Mouse (Mus musculus) layer of hippocampus, adult 2 months (tissue): Measurements from ENCODE around the gene P2rx6. TPM values are rescaled to one million over a fixed set of nuclear protein-coding genes. Genes with fewer than 3 reads are reported as not detected.
"Not testable (repeated sequence)": the region's sequence is repeated elsewhere in the genome, so short reads cannot be mapped to it uniquely, and the experiment has no call there.

Experiments used
- DNase-seq, 2 experiments: peaks; one replicate each; pipeline ENCODE4 v3.0.0; 2022; ENCODE audit warnings: low spot score in 2 of 2
- H3K27ac ChIP-seq: fragments of 200-600 bp; 2 replicates; pipeline ENCODE4 v1.8.1; 2022
- H3K4me3 ChIP-seq: fragments of 200-600 bp; 2 replicates; pipeline ENCODE4 v1.8.1; 2022; ENCODE audit warnings: mild to moderate bottlenecking
- CTCF ChIP-seq: fragments of 200-600 bp; conservative IDR thresholded peaks from 2 replicates; pipeline ENCODE4 v1.8.1; 2022; ENCODE audit warnings: antibody characterized with exemption, mild to moderate bottlenecking, moderate library complexity
- total RNA-seq, 2 experiments: library from RNA; stranded (reverse); gene quantifications; 2 replicates each; pipeline ENCODE4 v1.2.3; 2021

P2rx6 gene
- total RNA-seq, 2 experiments from 2014 or later: 0.95 to 1.4 TPM

- no peak for DNase-seq
- no peak for TF ChIP-seq CTCF
- no peak overlapping the region for H3K27ac ChIP-seq
- no peak overlapping the region for H3K4me3 ChIP-seq
Observed at GRCm38 (mm10) chr16:17552837-17553236, 8.8 kb upstream of the P2rx6 start.

- Histone ChIP-seq H3K27ac (no peak overlapping the region), H3K4me3 (no peak overlapping the region)
- no peak for DNase-seq
- TF ChIP-seq CTCF: no peak
Observed at GRCm38 (mm10) chr16:17553910-17554685, 7.6 kb upstream of the P2rx6 start.

- not testable (repeated sequence) for H3K4me3 ChIP-seq, DNase-seq, H3K27ac ChIP-seq
Observed at GRCm38 (mm10) chr16:17554702-17555101, 7.0 kb upstream of the P2rx6 start.

- DNase-seq: no peak
- no peak for TF ChIP-seq CTCF
- no peak overlapping the region for H3K27ac ChIP-seq
- H3K4me3 ChIP-seq: no peak overlapping the region
Observed at GRCm38 (mm10) chr16:17556180-17556579, 5.5 kb upstream of the P2rx6 start.

- DNase-seq: no peak
- H3K4me3 ChIP-seq: no peak overlapping the region
- no peak overlapping the region for H3K27ac ChIP-seq
- TF ChIP-seq CTCF: no peak
Observed at GRCm38 (mm10) chr16:17556907-17557306, 4.8 kb upstream of the P2rx6 start.

GRCm38 (mm10) chr16:17557947-17558480, 3.7 kb upstream of the P2rx6 start:
- no peak overlapping the region for H3K4me3 ChIP-seq
- peak; percentile 99 for TF ChIP-seq CTCF
- DNase-seq: peak; percentile 72 to 87
- H3K27ac ChIP-seq: no peak overlapping the region

GRCm38 (mm10) chr16:17558811-17559210, 2.9 kb upstream of the P2rx6 start:
- DNase-seq: no peak
- H3K27ac ChIP-seq: no peak overlapping the region
- no peak for TF ChIP-seq CTCF

GRCm38 (mm10) chr16:17559396-17560027, 2.2 kb upstream of the P2rx6 start:
- Histone ChIP-seq H3K4me3 (no peak overlapping the region), H3K27ac (no peak overlapping the region)
- TF ChIP-seq CTCF: no peak
- no peak for DNase-seq

More at GRCm38 (mm10) chr16:17558811-17559210, 2.9 kb upstream of the P2rx6 start:
- H3K4me3 ChIP-seq: no peak overlapping the region

GRCm38 (mm10) chr16:17561128-17561750, 446 bp upstream of the P2rx6 start, which contains the start of gene Lrrc74b:
TSS of gene Lrrc74b (minus strand) at chr16:17561247.
- Histone ChIP-seq H3K4me3 (peak within 1 kb of the TSS; percentile 48), H3K27ac (peak within 1 kb of the TSS; percentile 70)
- DNase-seq: no peak
- 0 out of 2 replicates have a peak, but pooled peaks have one; percentile 6 for TF ChIP-seq CTCF

- Histone ChIP-seq H3K4me3 (no peak overlapping the region), H3K27ac (peak overlapping the region; percentile 43; the same call in 1 of the 2 replicates)
- no peak for DNase-seq
- TF ChIP-seq CTCF: no peak
Observed at GRCm38 (mm10) chr16:17563580-17563979, 1.9 kb downstream of the P2rx6 start.

GRCm38 (mm10) chr16:17564221-17564620, 2.5 kb downstream of the P2rx6 start:
- DNase-seq: no peak
- H3K27ac ChIP-seq: peak overlapping the region; percentile 43; the same call in 1 of the 2 replicates
- no peak overlapping the region for H3K4me3 ChIP-seq
- TF ChIP-seq CTCF: no peak

- no peak for TF ChIP-seq CTCF
- DNase-seq: no peak
- Histone ChIP-seq H3K27ac (no peak overlapping the region), H3K4me3 (no peak overlapping the region)
Observed at GRCm38 (mm10) chr16:17564771-17565170, 3.1 kb downstream of the P2rx6 start.

GRCm38 (mm10) chr16:17566186-17566585, 4.5 kb downstream of the P2rx6 start:
- H3K4me3 ChIP-seq: no peak overlapping the region
- TF ChIP-seq CTCF: peak; percentile 34
- no peak for DNase-seq

More at GRCm38 (mm10) chr16:17566186-17566585, 4.5 kb downstream of the P2rx6 start:
- no peak overlapping the region for H3K27ac ChIP-seq
